ENCODE assay signal across 28 mouse cellular contexts in the genomic region with DNA sequence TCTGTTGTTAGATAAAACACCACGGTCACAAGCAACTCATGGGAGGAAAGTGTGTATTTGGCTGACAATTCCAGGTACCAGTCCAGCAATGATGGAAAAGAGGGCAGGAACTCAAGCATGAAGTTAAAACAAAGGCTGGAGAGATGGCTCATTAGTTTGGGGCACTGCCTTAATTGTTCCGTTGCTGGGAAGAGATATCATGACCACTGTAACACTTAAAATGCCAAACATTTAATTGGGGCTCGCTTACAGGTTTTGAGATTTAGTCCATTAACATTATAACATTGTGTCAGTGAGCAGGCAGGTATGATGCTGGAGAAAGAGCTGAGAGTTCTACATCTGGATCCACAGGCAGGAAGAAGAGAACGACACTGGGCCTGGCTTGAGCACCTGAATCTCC.
"Had no signal": no experiment of that assay in that cellular context is flagged by ENCODE, and none has a peak within 500 bp of the region (broad histone marks: within the 10 kb centered on the region; RNA-seq: fewer than 3 reads in every experiment).

No protein-coding gene starts in this region.

- H3K9me3 ChIP-seq: embryonic facial prominence, embryonic 10.5 days; embryonic facial prominence, embryonic 13.5 days; embryonic facial prominence, embryonic 15.5 days; forebrain, embryonic 10.5 days; forebrain, embryonic 12.5 days; forebrain, embryonic 13.5 days; forebrain, embryonic 15.5 days had no signal

- ATAC-seq: forebrain, embryonic 13.5 days; forebrain, embryonic 14.5 days; forebrain, embryonic 15.5 days; forebrain, embryonic 16.5 days; forebrain, postnatal 0 days had no signal

- H3K4me2 ChIP-seq: embryonic facial prominence, embryonic 12.5 days; embryonic facial prominence, embryonic 13.5 days; embryonic facial prominence, embryonic 15.5 days; forebrain, embryonic 12.5 days; forebrain, embryonic 13.5 days; forebrain, embryonic 15.5 days had no signal

- H3K4me1 ChIP-seq: embryonic facial prominence, embryonic 10.5 days; embryonic facial prominence, embryonic 12.5 days; embryonic facial prominence, embryonic 13.5 days; embryonic facial prominence, embryonic 15.5 days; forebrain, embryonic 10.5 days; forebrain, embryonic 12.5 days; forebrain, embryonic 13.5 days; forebrain, embryonic 15.5 days had no signal

- H3K36me3 ChIP-seq: embryonic facial prominence, embryonic 10.5 days; embryonic facial prominence, embryonic 12.5 days; embryonic facial prominence, embryonic 13.5 days; embryonic facial prominence, embryonic 15.5 days; forebrain, embryonic 10.5 days; forebrain, embryonic 12.5 days; forebrain, embryonic 15.5 days had no signal

- H3K27me3 ChIP-seq: embryonic facial prominence, embryonic 12.5 days; embryonic facial prominence, embryonic 13.5 days; embryonic facial prominence, embryonic 15.5 days; forebrain, embryonic 12.5 days; forebrain, embryonic 13.5 days; forebrain, embryonic 15.5 days had no signal

- DNase-seq: cerebellum, adult 18-20 months; cerebellum, adult 2 months; cerebellum, adult 8-10 months; cerebellum, adult 9-10 months; cerebellum, adult 9-11 months; cerebellum, postnatal 10 days; cerebellum, postnatal 14 days; cerebellum, postnatal 25 days; cerebellum, postnatal 36 days; embryo, embryonic 11 days; forebrain, postnatal 0 days; gastrocnemius, adult 2 months; gastrocnemius, postnatal 10 days; gastrocnemius, postnatal 14 days; gastrocnemius, postnatal 25 days; gastrocnemius, postnatal 36 days; heart, adult 18-20 months had no signal

- H3K9ac ChIP-seq: embryonic facial prominence, embryonic 12.5 days; embryonic facial prominence, embryonic 13.5 days; embryonic facial prominence, embryonic 15.5 days; forebrain, embryonic 12.5 days; forebrain, embryonic 13.5 days; forebrain, embryonic 15.5 days; forebrain, postnatal 0 days had no signal

- H3K4me3 ChIP-seq: embryonic facial prominence, embryonic 10.5 days; embryonic facial prominence, embryonic 12.5 days; embryonic facial prominence, embryonic 13.5 days; embryonic facial prominence, embryonic 15.5 days; erythroblast, embryonic 14.5 days; forebrain, embryonic 10.5 days; forebrain, embryonic 12.5 days; forebrain, embryonic 13.5 days; forebrain, embryonic 15.5 days; gastrocnemius, adult 2 months had no signal

- H3K27ac ChIP-seq: embryonic facial prominence, embryonic 10.5 days; embryonic facial prominence, embryonic 12.5 days; embryonic facial prominence, embryonic 13.5 days; embryonic facial prominence, embryonic 15.5 days; forebrain, embryonic 10.5 days; forebrain, embryonic 12.5 days; forebrain, embryonic 13.5 days; forebrain, embryonic 15.5 days; gastrocnemius, adult 2 months had no signal
